Mouse (Mus musculus) bone marrow, adult 2 months (tissue): ENCODE measurements around the gene 1190005I06Rik.

Source experiments
- CTCF ChIP-seq: fragments of 200-500 bp; IDR thresholded peaks from 2 replicates; pipeline ENCODE4 v1.5.1; 2011; ENCODE audit warnings: low read length, control low read depth; ENCODE audit not compliant: control insufficient read depth, insufficient read depth
- POLR2A ChIP-seq: fragments of 200-500 bp; IDR thresholded peaks from 2 replicates; pipeline ENCODE4 v1.6.1; 2011; ENCODE audit warnings: low read depth, mild to moderate bottlenecking, control low read depth, low read length, borderline replicate concordance; ENCODE audit not compliant: control insufficient read depth

DNA sequence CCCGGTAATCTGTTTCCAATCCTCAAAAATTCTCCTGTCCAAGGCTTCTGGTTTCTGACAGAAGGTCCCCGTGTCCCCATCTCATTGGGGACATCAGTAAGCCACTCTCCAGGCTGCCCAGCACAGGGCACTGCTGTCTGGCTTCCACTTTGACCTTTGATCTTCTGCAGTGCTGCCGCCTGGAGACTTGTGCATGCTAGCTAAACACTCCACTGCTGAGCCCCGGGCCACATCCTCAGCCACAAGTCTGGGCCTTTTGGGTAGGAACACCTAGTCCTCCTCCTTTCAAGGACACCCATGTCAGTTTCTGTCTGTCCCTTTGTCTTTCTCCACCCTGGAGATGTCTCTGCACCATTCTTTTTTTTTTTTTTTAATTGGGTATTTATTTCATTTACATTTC, 45.5 kb upstream of the 1190005I06Rik start:
- TF ChIP-seq CTCF, result no peak
- TF ChIP-seq POLR2A, result no peak
